Mouse (Mus musculus): Measurements from ENCODE around the gene Mcf2l.

- TF ChIP-seq EP300 (IDR thresholded peaks at IDR 0.05; ENCODE audit: low read depth): no peak
- TF ChIP-seq CTCF (IDR thresholded peaks at IDR 0.05; ENCODE audit: low read depth): no peak
Observed at GRCm38 (mm10) chr8:12941161-12941926, 67.7 kb downstream of the Mcf2l start.
